Mouse (Mus musculus) B cell, adult 67 days (primary cell): Measurements from ENCODE around the gene Cd44. TPM values are rescaled to one million over a fixed set of nuclear protein-coding genes. Genes with fewer than 3 reads are reported as not detected.

Source experiments
- total RNA-seq, 2 experiments: library from RNA; stranded (reverse); gene quantifications; 4 replicates each; pipeline ENCODE4 v1.2.4; 2023

The Cd44 gene
- 10 to 100 TPM; 73.2 to 85.5 TPM for total RNA-seq

GRCm38 (mm10) chr2:102900875-102901827 lies at the start of gene Cd44:
Gene Cd44 (minus strand): TSS chr2:102901665.

Other genes starting within 250 kb of the Cd44 start
- gene Slc1a2, start 243.0 kb downstream of the Cd44 start, total RNA-seq = under 1 TPM in 1 of 2 experiments, not detected in 1; 0.20 TPM
- 10 to 100 TPM; 14.0 to 16.8 TPM for gene Pdhx, start 171.8 kb upstream of the Cd44 start, total RNA-seq
- gene Apip, start 172.0 kb upstream of the Cd44 start, total RNA-seq = 10 to 100 TPM; 10.2 to 18.9 TPM